Mouse (Mus musculus): Measurements from ENCODE around the gene Slc7a5. TPM values are rescaled to one million over a fixed set of nuclear protein-coding genes. Genes with fewer than 3 reads are reported as not detected.

Gene Slc7a5
- polyA plus RNA-seq, 1 experiment from 2014 or later, result 8.9 TPM

DNA sequence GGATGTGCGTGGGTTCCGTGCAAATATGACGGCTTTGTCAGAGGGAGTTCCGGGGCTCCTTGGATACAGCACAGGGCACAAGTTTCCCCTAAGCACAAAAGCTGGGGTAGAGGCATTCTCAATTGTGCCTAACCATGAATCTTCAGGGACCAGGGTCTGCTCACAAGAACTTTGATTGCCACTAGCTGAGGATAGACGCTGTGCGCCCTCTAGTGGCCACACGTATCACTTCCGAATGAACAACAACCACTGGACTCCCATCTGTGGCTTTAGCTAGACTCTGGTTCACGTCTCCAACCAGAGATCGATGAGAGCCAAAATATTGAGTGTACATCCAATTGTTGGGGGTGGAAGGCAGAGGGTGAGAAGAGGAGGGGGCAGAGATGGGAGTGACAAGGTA, 18.1 kb upstream of the Slc7a5 start:
- 30% methylated on average over 10 of the region's 10 CpGs for WGBS
- Histone ChIP-seq H3K4me3 (ENCODE audit: low read depth, low read length) (no peak overlapping the region), H3K27ac (replicated peaks) (no peak overlapping the region), H3K27me3 (ENCODE audit: control insufficient read depth, insufficient read depth, low read length) (no peaks in the 10 kb centered on the region), H3K36me3 (ENCODE audit: control insufficient read depth, insufficient read depth, low read length) (no peaks in the 10 kb centered on the region), H3K4me2 (replicated peaks; ENCODE audit: low read depth) (no peak overlapping the region), H3K4me1 (replicated peaks; ENCODE audit: control insufficient read depth, insufficient read depth) (peaks cover 2% of the 10 kb centered on the region; the same call in 1 of the 2 replicates), H3K9me3 (ENCODE audit: control insufficient read depth, low read length) (no peaks in the 10 kb centered on the region), H3K9ac (ENCODE audit: low read length) (no peak overlapping the region)
- ATAC-seq (ENCODE audit: low FRiP score, low TSS enrichment) (no peak), DNase-seq (ENCODE audit: low spot score) (peak; percentile 79)
- TF ChIP-seq CTCF (IDR thresholded peaks at IDR 0.05; ENCODE audit: low read depth) (peak; percentile 94), EP300 (optimal IDR thresholded peaks at IDR 0.05) (no peak)

DNA sequence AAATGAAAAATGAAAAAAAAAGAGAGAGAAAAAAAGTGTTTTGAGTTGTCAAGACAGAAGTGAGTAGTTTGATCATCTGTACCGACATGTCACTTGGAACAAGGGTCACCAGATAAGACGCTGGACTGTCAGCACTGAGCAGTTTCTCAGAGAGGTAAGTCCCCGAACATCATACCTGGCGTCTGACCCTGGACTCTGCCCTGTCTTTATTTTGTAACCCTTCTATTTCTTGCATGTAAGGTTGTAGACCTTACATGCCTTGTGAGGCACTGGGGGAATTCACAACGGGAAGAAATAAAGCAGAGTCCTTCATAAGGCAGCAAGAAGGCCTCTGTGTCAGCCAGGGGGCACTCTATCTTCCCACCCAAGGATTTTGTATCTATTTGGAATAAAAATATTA, 17.2 kb upstream of the Slc7a5 start:
- H3K27ac ChIP-seq (replicated peaks), result no peak overlapping the region
- H3K36me3 ChIP-seq (ENCODE audit: control insufficient read depth, insufficient read depth, low read length), result no peaks in the 10 kb centered on the region
- no peak overlapping the region for H3K4me3 ChIP-seq (ENCODE audit: low read depth, low read length)
- H3K27me3 ChIP-seq (ENCODE audit: control insufficient read depth, insufficient read depth, low read length), result no peaks in the 10 kb centered on the region
- peaks cover 2% of the 10 kb centered on the region; the same call in 1 of the 2 replicates for H3K4me1 ChIP-seq (replicated peaks; ENCODE audit: control insufficient read depth, insufficient read depth)
- WGBS, result 82% methylated on average over 5 of the region's 5 CpGs
- H3K9me3 ChIP-seq (ENCODE audit: control insufficient read depth, low read length), result no peaks in the 10 kb centered on the region
- ATAC-seq (ENCODE audit: low FRiP score, low TSS enrichment) (no peak), DNase-seq (ENCODE audit: low spot score) (no peak)
- TF ChIP-seq EP300 (optimal IDR thresholded peaks at IDR 0.05) (no peak), CTCF (IDR thresholded peaks at IDR 0.05; ENCODE audit: low read depth) (no peak)
- H3K4me2 ChIP-seq (replicated peaks; ENCODE audit: low read depth), result no peak overlapping the region
- H3K9ac ChIP-seq (ENCODE audit: low read length), result no peak overlapping the region

DNA sequence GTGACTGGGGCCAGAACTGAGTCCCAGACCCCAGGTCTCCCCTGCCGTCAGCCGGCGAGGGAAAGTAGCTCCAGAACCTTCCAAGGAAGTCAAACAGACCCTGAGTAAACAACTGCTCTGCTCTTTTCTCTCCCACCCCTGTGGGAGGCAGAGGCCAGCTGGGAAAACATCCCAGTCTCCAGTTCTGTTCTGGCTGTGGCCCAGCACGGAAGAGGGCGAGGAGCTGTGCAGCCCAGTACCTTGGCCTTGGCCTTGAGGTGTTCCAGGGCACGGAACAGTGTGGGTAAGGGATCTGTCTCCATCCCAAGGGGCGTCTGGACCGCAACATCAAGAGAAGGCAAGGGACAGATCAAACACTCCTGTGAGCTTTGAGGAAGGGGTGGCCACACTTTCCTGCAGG, 14.6 kb upstream of the Slc7a5 start:
- Histone ChIP-seq H3K4me2 (replicated peaks; ENCODE audit: low read depth) (no peak overlapping the region), H3K36me3 (ENCODE audit: control insufficient read depth, insufficient read depth, low read length) (no peaks in the 10 kb centered on the region), H3K27me3 (ENCODE audit: control insufficient read depth, insufficient read depth, low read length) (no peaks in the 10 kb centered on the region), H3K4me3 (ENCODE audit: low read depth, low read length) (no peak overlapping the region), H3K27ac (replicated peaks) (peak overlapping the region; percentile 70), H3K4me1 (replicated peaks; ENCODE audit: control insufficient read depth, insufficient read depth) (peaks cover 2% of the 10 kb centered on the region; the same call in 1 of the 2 replicates), H3K9me3 (ENCODE audit: control insufficient read depth, low read length) (no peaks in the 10 kb centered on the region), H3K9ac (ENCODE audit: low read length) (no peak overlapping the region)
- peak; percentile 74 for DNase-seq (ENCODE audit: low spot score)
- WGBS, result 23% methylated on average over 8 of the region's 8 CpGs
- TF ChIP-seq CTCF (IDR thresholded peaks at IDR 0.05; ENCODE audit: low read depth) (no peak), EP300 (optimal IDR thresholded peaks at IDR 0.05) (no peak)
- ATAC-seq (ENCODE audit: low FRiP score, low TSS enrichment), result peak; percentile 73

DNA sequence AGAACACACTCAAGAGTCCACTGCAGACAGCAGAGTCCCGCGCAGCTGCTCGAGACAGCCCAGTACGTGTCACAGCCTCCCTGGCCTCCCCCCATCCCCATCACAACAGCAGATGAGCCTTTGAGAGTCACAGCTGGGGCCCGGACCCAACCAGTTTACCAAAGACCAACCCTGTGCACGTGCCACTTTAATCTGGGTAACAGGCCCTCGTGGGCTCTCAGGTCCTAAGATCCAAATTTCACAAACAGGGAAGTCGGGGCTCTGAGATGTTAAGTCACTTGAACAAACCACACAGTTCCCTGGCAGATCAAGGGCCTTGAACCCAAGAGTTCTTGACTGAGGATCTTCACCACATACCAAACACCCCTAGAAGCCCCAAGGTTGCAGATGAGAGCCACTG, 14.1 kb upstream of the Slc7a5 start:
- H3K9me3 ChIP-seq (ENCODE audit: control insufficient read depth, low read length), result no peaks in the 10 kb centered on the region
- no peaks in the 10 kb centered on the region for H3K27me3 ChIP-seq (ENCODE audit: control insufficient read depth, insufficient read depth, low read length)
- ATAC-seq (ENCODE audit: low FRiP score, low TSS enrichment), result no peak
- no peak overlapping the region for H3K4me2 ChIP-seq (replicated peaks; ENCODE audit: low read depth)
- WGBS, result 60% methylated on average over 8 of the region's 8 CpGs
- H3K9ac ChIP-seq (ENCODE audit: low read length), result no peak overlapping the region
- no peaks in the 10 kb centered on the region for H3K36me3 ChIP-seq (ENCODE audit: control insufficient read depth, insufficient read depth, low read length)
- no peak for TF ChIP-seq CTCF (IDR thresholded peaks at IDR 0.05; ENCODE audit: low read depth)
- no peak for TF ChIP-seq EP300 (optimal IDR thresholded peaks at IDR 0.05)
- DNase-seq (ENCODE audit: low spot score), result no peak
- H3K27ac ChIP-seq (replicated peaks), result peak overlapping the region; percentile 70
- no peak overlapping the region for H3K4me3 ChIP-seq (ENCODE audit: low read depth, low read length)
- peaks cover 2% of the 10 kb centered on the region; the same call in 1 of the 2 replicates for H3K4me1 ChIP-seq (replicated peaks; ENCODE audit: control insufficient read depth, insufficient read depth)

DNA sequence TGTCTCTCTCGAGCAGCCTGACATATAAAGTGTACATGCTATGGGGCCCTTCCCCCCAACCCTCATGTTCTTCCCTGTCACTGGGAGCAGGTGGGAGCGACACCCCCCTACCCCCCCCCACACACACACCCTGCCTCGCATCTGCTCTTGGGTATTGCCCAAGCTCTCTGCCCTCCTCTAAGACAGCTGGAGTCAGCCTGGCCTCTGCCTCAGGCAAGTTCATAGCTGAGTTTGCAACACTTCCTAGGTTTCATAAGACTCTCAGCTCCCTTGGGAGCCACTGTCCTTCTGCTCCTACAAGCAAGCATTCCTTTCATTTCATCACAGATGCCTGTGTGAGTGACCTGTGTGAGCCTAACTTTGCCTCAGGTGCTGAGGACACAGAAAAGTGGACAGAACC, 12.2 kb upstream of the Slc7a5 start:
- ATAC-seq (ENCODE audit: low FRiP score, low TSS enrichment), result no peak
- TF ChIP-seq CTCF (IDR thresholded peaks at IDR 0.05; ENCODE audit: low read depth), result no peak
- TF ChIP-seq EP300 (optimal IDR thresholded peaks at IDR 0.05), result no peak

DNA sequence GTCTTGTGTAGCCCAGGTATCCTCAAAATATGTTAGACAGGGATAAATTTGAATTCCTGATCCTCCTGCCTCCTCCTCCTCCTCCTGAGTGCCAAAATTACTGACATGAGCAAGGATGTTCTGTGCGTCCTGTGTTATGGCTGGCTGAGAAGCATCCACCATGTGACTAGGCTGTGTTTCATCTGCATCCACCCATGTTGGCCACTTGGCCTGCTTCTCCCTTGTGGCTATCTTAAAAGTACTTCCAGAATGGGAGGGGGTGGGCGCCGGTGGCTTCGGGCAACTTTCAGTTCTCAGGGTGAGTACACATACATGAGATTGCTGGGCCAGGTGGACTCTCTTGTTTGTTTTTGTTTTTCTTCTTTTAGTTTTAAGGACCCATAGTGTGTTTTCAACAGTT, 11.7 kb upstream of the Slc7a5 start:
- peaks cover 2% of the 10 kb centered on the region; the same call in 1 of the 2 replicates for H3K4me1 ChIP-seq (replicated peaks; ENCODE audit: control insufficient read depth, insufficient read depth)
- DNase-seq (ENCODE audit: low spot score) (no peak), ATAC-seq (ENCODE audit: low FRiP score, low TSS enrichment) (no peak)
- H3K9ac ChIP-seq (ENCODE audit: low read length), result no peak overlapping the region
- H3K9me3 ChIP-seq (ENCODE audit: control insufficient read depth, low read length), result no peaks in the 10 kb centered on the region
- H3K36me3 ChIP-seq (ENCODE audit: control insufficient read depth, insufficient read depth, low read length), result no peaks in the 10 kb centered on the region
- no peaks in the 10 kb centered on the region for H3K27me3 ChIP-seq (ENCODE audit: control insufficient read depth, insufficient read depth, low read length)
- H3K27ac ChIP-seq (replicated peaks), result no peak overlapping the region
- H3K4me2 ChIP-seq (replicated peaks; ENCODE audit: low read depth), result no peak overlapping the region
- TF ChIP-seq CTCF (IDR thresholded peaks at IDR 0.05; ENCODE audit: low read depth) (no peak), EP300 (optimal IDR thresholded peaks at IDR 0.05) (no peak)
- H3K4me3 ChIP-seq (ENCODE audit: low read depth, low read length), result no peak overlapping the region
- 64% methylated on average over 4 of the region's 4 CpGs for whole genome bisulfite sequencing

More for the DNA sequence above, 12.2 kb upstream of the Slc7a5 start:
- Histone ChIP-seq H3K9ac (ENCODE audit: low read length) (no peak overlapping the region), H3K4me1 (replicated peaks; ENCODE audit: control insufficient read depth, insufficient read depth) (peaks cover 2% of the 10 kb centered on the region; the same call in 1 of the 2 replicates), H3K9me3 (ENCODE audit: control insufficient read depth, low read length) (no peaks in the 10 kb centered on the region), H3K4me2 (replicated peaks; ENCODE audit: low read depth) (no peak overlapping the region), H3K27me3 (ENCODE audit: control insufficient read depth, insufficient read depth, low read length) (no peaks in the 10 kb centered on the region), H3K4me3 (ENCODE audit: low read depth, low read length) (no peak overlapping the region), H3K36me3 (ENCODE audit: control insufficient read depth, insufficient read depth, low read length) (no peaks in the 10 kb centered on the region), H3K27ac (replicated peaks) (no peak overlapping the region)
- DNase-seq (ENCODE audit: low spot score), result no peak
- WGBS, result 37% methylated on average over 3 of the region's 3 CpGs

Data from stomach, postnatal 0 days (tissue).